Mouse (Mus musculus) spleen, postnatal 36 days (tissue): ENCODE results near the gene Tmem39a.

Source experiments
- DNase-seq, 2 experiments: peaks; one replicate each; pipeline ENCODE4 v3.0.0; 2022; ENCODE audit warnings: low spot score in 2 of 2, mixed read lengths in 1 of 2

The Tmem39a gene

DNA sequence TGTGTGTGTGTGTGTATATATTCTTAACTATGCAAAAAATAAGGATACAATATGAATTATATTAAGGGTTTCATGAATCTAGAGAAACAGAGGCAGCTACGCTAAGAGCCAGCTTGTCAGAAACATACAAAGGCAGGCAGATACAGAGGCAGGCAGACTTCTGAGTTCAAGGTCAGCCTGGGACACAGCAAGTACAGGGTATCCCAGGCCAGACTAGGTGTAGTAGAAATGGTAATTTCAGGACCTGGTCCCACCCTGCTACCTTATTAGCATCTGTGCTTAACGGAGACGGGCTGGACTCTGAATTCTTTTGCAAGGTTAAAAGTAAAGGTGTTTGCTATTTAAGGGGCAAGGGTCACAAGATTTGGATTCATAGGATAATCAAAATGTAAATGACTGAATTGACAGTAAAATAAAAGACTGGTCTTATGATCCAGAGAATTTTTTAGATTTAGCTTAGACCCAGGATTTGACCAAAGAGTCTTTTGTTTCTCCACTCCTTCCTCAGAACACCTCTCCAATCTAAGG lies at the start of gene Tmem39a:
Tmem39a (plus strand) TSS at position 478 of the 528 bp plus-strand sequence.
- no peak for DNase-seq

DNA sequence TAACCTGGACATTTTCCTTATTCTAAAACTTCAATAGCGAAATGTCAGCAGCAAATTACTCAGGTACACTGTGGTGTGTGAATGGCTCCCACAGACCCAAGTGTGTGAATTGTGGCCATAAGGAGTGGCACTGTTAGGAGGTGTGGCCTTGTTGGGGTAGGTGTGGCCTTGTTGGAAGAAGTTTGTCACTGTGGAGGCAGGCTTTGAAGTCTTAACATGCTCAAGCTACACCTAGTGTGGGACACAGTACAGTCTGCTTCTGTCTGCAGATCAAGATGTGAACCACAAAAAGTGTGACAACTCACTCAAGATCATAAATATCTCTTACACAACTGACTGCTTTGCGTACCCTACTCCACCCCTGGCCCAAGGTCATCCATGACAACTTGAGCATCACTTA lies 47.7 kb upstream of the Tmem39a start:
- DNase-seq: no peak

DNA sequence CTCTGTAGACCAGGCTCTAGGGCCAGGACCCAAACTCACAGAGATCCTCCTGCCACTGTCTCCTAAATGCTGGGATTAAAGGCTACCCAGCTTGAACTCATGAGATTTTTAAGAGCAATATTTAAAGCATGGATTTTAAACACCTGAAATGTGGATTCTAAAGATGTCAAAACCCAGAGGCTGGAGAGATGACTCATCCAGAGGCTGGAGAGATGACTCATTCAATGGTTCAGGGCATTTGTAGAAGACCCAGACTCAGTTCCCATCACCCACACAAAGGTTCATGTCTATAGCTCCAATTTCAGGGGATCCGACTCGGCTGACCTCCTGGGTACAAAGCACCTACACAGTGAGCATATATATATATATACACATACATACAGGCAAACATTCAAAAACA lies 39.4 kb upstream of the Tmem39a start:
- no peak for DNase-seq

DNA sequence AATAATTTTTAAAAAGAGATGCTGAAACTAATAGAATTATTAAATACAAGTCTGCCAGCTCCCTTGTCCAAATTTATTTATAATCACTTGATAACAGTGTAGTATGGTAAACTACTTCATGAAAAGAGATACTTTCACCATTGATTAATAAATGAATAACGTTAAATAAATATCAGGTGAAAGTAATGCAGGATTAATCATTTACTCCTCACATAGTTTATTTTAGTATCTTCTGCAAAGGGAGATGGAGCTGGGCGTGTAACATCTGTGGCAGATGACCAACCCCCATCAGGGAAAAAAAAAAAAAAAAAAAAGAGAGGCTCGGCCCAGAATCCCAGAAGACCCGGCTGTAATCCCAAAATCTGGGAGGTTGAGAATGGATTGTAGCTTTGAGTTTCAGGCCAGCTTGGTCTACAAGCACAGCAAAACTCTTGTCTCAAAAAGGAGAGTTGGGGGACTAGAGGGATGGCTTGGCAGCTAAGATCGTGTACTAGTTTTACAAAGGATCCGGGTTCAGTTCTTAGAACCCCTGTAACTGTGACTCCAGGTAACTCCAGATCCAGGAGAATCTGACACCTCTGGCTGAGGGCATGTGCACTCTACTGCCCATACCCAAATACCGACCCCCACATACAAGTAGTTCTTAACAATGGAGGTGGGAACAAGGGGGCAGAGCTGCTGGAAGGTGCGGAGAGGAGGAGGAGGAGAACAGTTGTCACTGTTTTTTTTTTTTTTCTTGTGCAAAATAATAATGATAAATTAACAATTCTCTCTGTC lies 37.1 kb upstream of the Tmem39a start:
- DNase-seq: no peak

DNA sequence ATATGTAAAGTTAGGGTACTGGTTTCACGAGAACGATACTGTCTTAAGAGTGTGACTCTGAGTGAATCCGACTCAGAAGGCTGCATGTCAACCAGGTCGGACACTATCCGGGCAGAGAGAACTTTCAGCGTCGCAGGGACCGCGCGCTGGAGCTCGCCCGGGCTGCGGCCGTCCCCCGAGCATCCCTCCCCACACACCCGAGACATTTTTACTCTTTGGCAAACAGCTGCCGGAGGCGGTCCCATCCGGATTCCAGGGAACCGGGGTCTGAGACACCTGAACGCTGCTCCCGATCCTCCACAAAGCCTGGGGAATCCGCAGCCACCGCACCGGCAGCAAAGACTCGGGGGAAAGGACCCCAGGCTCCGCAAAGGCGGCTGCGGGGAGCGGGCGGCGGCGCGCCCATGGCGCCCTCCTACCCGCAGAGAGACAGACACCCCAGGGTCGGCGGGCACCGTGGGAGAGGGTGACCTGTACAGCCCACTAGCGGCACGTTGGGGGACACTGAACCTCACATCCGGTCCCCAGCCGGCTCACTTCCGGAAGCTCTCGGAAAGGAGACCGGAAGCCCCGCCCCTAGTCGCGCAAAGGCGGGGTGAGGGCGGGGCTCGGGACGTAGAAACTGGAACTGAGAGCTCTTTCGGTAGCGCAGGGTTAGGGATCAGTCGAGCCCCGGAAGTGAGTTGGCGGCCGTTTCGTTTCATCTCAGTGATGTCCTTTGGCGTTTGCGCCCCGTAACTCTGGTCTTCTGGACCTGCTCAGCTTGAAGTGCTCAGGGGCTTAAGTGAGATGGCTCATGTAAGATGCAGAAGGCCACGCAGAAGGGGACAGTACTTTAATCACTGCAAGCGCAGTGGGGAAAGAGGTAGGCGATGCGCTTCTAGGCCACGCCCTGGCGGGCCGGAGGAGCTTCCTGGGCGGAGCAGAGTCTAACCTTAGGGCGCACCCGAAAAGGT lies 36.1 kb upstream of the Tmem39a start, which contains the start of gene Timmdc1:
Timmdc1 (minus strand) TSS at position 535 of the 956 bp plus-strand sequence.
- peak; percentile 96 to 98 for DNase-seq

DNA sequence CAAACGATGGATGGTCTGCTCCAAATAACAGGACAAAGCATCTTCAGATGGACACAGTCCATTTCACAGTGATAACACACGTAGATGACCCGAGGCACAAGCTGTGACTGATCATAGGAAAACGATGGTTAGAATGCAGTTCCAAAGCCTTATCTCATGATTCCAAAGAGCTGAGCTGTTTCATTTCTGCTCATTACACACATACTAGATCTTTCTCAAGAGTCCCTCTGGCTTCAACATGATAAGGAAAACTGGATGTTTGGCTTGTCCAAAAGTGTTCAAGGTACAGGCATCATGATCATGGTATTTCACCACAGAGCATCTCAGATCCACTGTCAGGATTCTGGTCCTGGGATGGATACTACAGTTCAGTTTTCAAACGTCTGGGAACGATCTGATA lies 32.2 kb upstream of the Tmem39a start:
- no peak for DNase-seq

DNA sequence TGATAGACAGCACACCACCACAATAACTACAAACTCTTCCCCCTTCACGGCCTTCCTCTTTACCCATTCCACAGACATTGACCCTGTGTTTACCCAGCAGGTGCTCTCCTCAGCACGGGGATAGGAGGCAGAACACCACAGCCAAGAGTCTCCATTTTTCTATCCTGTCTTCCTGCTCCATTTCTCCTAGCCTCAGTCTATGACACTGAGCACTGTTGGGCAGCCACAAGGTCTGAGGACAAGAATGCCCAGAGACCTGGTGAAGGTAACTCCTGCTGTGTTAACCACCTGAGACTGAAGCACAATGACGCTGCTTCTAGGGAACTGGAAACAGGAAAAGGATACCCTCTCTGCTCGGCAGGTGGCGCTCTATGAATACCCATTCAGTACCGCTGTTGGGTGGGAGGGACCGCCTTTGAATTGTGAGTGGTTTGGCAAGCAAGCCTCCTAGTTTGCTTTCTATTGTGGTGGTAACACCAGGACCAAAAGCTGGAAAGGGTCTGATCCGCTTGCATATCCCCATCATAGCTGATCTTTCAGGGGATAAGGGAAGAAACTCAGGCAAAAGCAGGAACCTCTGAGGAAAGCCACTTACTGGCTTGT lies 21.9 kb upstream of the Tmem39a start:
- peak; percentile 53 to 61 for DNase-seq

DNA sequence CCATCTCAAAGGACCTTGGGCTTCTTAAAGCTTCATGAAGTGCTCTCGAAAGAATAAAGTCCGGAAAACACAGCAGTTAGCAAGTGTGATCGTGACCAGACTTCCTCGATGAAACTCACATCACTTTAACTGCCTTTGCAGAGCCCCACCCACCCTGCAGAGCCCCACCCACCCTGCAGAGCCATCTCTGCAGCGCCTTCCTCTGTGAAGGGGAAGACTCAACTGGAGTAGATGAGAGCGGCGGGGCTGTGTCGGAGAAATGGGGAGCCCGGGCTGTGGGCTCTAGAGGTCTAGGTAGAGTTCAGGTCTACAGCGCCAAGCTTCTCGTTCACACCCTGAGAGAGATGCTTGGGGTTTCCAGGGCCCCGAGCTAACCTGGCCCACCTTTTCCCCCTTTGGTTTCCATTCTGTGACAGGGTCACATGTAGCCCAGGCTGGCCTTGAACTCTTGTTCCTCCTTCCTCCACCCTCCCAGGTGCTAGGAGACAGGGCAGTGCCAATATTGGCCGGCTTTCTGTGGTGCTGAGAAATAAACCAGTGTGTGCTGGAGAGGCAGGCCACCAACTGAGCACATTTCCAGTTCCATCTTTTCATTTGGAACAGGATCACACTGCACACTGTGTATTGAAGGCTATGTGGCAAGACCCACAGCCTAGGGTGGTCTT lies 19.6 kb upstream of the Tmem39a start:
- DNase-seq: no peak

DNA sequence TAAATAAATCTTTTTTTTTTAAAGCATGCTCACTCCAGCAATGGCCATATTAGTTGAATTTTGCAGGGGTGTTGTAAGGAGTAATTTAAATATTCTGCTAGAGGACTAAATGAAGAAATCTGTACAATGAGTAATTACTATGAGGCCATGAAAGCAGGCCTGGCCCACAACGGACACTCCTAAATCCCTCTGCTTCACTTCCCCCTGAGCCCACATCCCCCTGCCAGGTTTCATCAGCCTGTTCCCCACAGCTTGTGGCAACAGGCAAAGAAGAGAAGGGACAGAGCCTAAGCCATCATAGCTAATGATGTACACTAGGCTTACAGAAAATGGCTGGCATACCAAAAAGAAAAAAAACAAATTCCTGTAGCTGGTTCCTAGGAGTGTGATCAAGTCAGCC lies 10.5 kb upstream of the Tmem39a start:
- no peak for DNase-seq

DNA sequence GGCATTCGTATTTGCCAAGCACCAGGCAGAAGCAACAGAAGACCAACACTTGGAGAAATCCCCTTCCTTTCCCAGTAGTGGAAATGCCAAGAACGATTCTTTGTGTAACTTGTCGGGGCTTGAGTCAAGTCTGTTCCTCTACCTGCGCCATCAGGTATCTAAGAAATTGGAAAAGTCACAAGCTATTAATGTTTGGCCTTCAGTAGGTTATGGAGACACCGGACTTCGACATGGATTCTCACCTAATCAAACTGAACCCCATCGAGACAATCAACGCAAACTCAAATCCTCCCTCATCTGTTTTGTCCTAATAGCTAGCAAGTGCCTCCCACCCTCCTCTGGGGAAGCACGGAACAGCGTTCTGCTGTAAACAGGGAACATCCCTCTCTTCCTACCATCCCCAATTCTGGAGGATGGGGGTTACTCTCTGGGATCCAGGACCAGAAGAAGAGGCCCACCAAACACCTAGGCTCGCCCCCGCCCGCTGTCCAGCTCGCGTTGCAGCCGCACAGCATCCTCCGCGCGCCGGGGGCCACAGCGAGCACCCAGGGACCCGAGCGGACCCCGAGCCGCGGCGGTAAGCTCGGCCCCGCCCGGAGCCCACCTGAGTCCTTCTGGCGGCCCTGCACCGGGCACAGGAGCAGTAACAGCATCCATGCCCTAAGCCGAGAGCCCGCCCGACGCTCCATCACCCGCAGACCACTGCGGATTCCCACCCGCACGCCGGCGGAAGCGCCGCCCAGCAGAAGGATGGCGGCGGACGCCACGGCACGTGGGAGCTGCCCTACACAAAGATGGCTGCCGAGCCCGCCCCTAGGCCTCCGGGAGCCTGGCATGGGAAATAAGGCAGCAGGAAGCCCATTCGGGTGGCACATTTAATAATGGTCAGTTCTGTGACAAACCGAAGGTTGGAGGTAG lies 8.8 kb upstream of the Tmem39a start, which contains the start of gene Poglut1:
Poglut1 (minus strand) TSS at position 780 of the 918 bp plus-strand sequence.
- DNase-seq: peak; percentile 60 to 68

DNA sequence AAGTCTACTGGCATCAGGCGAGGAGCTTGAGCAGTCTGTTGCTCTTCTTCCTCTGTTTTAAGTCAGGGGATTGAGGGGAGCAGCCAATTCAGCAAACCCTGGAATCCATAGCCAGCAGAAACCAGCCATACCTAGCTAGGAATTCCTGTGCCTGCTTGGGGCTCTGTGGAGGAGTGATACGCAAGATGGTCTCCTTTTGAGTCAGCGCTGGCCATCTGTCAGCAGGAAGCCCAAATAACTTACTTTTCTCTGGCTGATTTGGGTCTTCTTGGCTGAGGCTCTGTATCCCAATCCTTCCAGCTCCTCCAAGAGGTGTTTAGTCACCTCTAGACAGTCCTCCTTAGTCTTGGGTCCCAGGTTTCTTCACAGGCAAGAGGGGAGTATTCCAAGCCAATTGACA lies 2.5 kb upstream of the Tmem39a start:
- DNase-seq: no peak

DNA sequence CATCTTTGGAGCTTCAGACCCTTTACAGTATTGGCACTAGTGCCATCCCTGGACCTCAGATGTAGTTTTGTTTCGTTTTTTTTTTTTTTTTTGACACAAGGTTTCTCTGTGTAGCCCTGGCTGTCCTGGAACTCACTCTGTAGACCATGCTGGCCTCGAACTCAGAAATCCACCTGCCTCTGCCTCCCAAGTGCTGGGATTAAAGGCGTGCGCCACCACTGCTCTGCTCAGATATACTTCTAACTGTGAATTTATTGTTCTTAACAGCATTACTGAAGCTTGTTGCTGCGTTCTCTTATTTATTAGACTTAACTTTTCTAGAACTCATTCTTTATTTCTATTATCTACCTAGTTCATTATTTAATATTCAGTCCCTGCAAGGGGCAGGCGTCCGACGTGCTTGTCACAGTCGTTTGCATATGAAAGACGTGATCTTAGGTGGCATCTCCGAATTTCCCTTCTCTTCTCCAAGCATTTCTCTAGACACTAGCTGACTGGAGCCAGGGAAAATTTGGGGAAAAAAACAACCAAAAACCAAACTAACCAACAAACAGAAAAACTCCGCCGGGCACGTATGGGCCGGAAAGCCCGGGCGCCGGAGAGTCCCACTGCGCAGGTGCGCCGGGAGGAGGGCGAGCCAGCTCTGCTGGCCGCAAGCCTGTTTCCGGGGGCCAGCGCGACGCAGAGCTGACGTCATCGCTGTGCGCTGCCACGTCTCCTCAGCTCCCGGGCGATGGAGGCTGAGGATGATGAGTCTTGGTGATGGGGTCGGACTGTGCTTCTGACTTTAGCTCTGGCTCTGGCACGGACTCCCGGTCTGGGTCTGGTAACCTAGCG lies 3.9 kb downstream of the Tmem39a start:
- DNase-seq: peak; percentile 93

DNA sequence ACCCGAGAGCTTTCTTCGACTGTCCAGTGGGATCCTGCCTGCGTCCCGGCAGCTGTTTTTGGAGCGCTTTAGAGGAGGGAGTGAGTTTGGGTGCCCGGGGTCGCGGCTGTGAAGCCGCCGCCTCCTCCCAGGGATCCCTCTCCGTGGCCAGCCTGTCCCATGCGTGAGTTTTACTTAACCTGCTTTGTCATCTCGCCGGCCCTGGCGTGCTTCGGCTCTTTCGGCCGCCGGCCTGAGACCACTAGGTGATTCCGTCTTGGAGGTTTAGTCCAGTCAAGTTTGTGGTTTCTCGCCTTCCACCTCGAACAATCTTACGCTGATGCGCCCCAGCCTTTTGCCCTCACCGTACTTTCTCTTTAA lies 4.5 kb downstream of the Tmem39a start:
- DNase-seq: no peak

DNA sequence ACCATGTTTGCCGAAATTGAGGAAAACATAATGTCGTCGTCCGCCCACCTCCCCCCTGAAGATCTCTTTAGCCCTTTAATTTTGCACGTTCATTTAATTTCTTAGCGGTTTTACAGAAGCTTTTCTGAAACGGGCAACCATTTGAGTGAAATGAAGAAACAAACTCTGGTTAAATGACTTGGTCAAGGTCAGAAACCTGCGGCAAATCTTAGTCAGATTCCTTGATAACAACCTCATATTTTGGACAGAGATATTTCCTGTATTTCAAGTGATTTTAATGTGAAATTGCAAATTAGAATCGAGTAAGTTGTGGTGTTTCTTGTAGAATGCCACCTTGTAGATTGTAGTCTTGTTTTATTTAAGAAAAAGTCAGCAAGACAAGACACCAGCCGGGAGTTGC lies 5.0 kb downstream of the Tmem39a start:
- no peak for DNase-seq

DNA sequence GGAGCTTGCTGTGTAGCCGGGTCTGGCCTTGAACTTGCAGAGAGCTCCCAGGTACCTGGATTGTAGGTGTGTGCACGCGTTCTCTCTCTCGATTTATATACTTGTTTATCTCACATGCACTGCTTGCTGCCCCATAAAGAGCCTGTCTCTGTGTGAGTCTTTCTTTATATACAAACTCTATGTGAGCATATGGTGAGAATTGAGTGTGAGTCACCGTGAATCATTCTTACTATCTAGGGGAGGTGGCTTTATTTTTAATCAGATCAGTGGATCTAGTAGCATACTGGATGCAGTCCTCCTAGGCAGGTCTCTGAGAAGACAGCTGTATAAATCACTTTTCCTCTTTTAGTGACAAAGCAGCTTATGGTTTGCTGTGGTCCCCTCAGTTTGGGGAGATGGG lies 9.7 kb downstream of the Tmem39a start:
- DNase-seq: no peak

DNA sequence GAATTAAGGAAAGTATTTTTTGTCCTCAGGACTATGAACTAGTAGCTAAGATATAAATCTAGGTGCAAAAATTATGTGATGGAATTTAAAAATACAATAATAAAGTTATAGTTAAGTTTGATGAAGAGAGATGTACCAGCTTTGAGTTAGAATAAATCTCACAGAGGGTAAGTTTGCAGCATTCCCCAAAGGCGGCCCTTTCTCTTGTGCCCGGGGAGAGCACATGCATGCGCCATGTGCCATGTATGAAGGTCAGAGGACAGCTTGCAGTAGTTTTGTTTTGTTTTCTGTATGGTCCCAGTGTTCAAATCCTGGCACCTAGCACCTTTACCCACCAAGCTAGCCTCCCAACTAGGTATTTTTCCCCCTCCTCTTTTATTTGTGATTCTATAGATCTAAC lies 13.0 kb downstream of the Tmem39a start:
- DNase-seq: no peak

DNA sequence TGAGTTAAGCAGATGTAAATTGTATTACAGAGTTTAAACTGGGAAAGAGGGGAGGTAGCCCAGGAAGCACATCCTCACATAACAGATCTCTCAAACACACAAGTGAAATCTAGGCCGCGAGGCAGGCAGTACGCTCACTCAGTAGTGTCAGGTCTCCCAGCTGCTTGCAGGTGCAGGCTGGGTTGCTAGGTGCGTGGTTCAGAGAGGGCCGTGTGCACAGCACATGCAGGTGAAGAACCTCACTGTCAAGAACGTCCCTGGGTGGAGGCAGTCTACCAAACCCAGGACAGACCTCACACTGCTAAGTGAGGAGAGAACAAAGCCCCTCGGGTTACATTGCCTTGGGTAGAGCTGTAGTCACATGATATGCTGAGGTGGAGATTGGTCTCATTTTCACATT lies 26.3 kb downstream of the Tmem39a start:
- DNase-seq: no peak

DNA sequence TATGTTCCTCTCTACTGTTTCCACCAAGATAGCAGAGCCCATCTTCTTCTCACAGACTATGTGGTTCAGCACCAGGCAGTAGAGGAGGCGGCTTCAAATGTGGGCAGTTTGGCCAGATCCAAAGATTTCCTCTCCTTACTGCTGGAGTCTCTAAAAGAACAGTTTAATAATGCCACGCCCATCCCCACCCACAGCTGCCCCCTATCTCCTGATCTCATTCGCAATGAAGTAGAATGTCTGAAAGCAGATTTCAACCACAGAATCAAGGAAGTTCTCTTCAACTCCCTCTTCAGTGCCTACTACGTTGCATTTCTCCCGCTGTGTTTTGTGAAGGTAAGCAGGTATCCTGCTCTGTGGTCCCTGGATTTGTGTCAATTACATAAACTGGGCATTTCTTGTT lies 26.7 kb downstream of the Tmem39a start:
- no peak for DNase-seq

DNA sequence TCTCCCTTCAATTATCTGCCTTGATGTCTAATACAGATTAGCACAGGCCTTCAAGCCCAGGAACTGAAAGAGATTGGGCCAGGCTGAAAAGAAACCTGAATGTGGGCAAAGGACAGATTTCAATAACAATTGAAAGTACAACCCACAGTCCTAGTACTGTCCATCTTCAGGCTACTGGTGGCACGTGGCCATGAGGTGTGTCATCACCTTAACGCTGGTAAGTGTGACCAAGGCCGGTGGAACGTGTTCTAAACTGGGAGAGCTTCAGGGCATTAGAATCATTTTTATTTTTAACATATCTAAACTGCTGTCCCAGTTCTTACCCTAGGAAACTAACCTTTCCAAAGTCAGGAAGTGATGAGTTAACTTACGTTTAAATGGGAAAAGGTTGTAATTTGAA lies 28.7 kb downstream of the Tmem39a start:
- no peak for DNase-seq

DNA sequence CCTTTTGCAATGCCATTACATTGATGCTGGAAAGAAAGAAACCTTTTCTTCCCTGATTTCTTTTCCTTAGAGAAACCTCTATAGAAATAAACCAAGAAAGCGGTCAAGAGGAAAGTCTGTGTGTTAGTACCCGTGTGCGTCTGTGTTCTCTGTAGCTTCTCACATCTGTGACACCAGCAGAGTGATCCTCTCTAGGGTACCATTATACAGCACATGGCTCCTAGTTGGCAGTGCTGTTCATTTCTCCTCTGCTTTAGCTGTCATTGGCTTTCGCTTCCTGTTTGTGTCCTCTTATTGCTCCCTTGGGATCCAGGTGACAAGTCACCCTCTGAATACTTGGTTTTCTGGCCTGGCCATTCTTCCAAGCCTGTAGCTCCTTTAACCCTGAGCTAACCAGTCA lies 29.1 kb downstream of the Tmem39a start:
- no peak for DNase-seq
